Comparison of ENCODE assay signal across 21 mouse cellular contexts in the genomic region with DNA sequence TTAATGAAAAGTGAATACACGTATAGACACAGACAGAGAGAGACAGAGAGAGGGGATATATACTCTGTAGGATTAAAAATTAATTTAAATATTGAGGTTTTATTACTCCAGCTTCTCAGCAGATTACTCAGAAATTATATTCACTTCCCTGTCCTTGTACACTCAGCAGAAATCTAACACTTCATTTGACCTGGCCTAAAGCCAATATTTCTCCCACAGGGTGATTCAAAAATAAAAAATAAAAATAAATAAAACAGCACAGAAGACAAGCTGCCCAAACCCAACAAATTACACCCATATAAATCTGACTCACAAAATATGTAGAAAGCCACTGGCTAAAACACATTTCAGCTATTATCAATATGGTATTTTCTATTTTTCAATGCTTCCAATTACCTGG.
DNase-seq lines count a peak whose midpoint lies in the region; ATAC-seq and TF ChIP-seq lines count a peak whose summit lies in the region.
"Had no signal": no experiment of that assay in that cellular context is flagged by ENCODE, and none has a peak within 500 bp of the region (broad histone marks: within the 10 kb centered on the region; RNA-seq: fewer than 3 reads in every experiment).

No protein-coding gene starts in this region.

- H3K27ac ChIP-seq in kidney, adult 2 months (ENCODE audit: insufficient read depth, low read depth, low read length), result no peak overlapping the region
- no peak overlapping the region for H3K27ac ChIP-seq in lung, postnatal 0 days (ENCODE audit: low read length)
- H3K27ac ChIP-seq in forebrain, embryonic 13.5 days, result no peak overlapping the region
- H3K27ac ChIP-seq: embryonic facial prominence, embryonic 10.5 days; heart, embryonic 10.5 days; hindbrain, embryonic 12.5 days had no signal

- H3K4me1 ChIP-seq in kidney, adult 2 months (ENCODE audit: control insufficient read depth, insufficient read depth, low read length), result no peaks in the 10 kb centered on the region
- H3K4me1 ChIP-seq in lung, postnatal 0 days (ENCODE audit: insufficient read depth, low read depth, low read length), result no peaks in the 10 kb centered on the region
- H3K4me1 ChIP-seq in forebrain, embryonic 13.5 days, result peaks cover 4% of the 10 kb centered on the region; the same call in 1 of the 2 replicates
- H3K4me1 ChIP-seq: embryonic facial prominence, embryonic 10.5 days; hindbrain, embryonic 12.5 days had no signal

- peak; percentile 34 for DNase-seq in adrenal gland, postnatal 10 days
- DNase-seq in adrenal gland, postnatal 4 days (ENCODE audit: low spot score in 2 of 2), result no peak
- peak; percentile 15 for DNase-seq in kidney, adult 2 months
- no peak for DNase-seq in kidney, postnatal 10 days
- DNase-seq in lung, postnatal 25 days (ENCODE audit: low spot score), result peak; percentile 24
- DNase-seq in lung, postnatal 0 days (ENCODE audit: low spot score), result no peak
- DNase-seq: cerebellum, adult 18-20 months; cerebellum, adult 9-11 months; cerebellum, postnatal 36 days; heart, postnatal 10 days; heart, postnatal 4 days had no signal

- 0 out of 2 replicates have a peak, but pooled peaks cover 3% of the 10 kb centered on the region for H3K9me3 ChIP-seq in lung, postnatal 0 days (ENCODE audit: low read length)
- peaks cover 5% of the 10 kb centered on the region; the same call in 1 of the 2 replicates for H3K9me3 ChIP-seq in forebrain, embryonic 13.5 days (replicated peaks)
- H3K9me3 ChIP-seq: heart, embryonic 10.5 days; hindbrain, embryonic 12.5 days had no signal

- peaks cover 5% of the 10 kb centered on the region for H3K79me2 ChIP-seq in myocyte (ENCODE audit: control insufficient read depth, insufficient read depth)

- H3K4me3 ChIP-seq in kidney, adult 2 months (ENCODE audit: insufficient read depth, low read depth, low read length), result no peak overlapping the region
- no peak overlapping the region for H3K4me3 ChIP-seq in lung, postnatal 0 days (ENCODE audit: low read depth, low read length)
- H3K4me3 ChIP-seq in myocyte, result no peak overlapping the region
- no peak overlapping the region for H3K4me3 ChIP-seq in forebrain, embryonic 13.5 days
- H3K4me3 ChIP-seq: embryonic facial prominence, embryonic 10.5 days; heart, embryonic 10.5 days; hindbrain, embryonic 12.5 days had no signal

- no peak for ATAC-seq in lung, postnatal 0 days
- no peak for ATAC-seq in forebrain, embryonic 13.5 days
- ATAC-seq: forebrain, embryonic 14.5 days; hindbrain, embryonic 16.5 days; inflammation-experienced regulatory T-cells, adult 6 months; intestine, postnatal 0 days had no signal

- no peak for TF ChIP-seq CTCF in kidney, adult 2 months (conservative IDR thresholded peaks at IDR 0.05; ENCODE audit: insufficient read depth, insufficient read length, low read depth, low read length)
- TF ChIP-seq CTCF in lung, postnatal 0 days (IDR thresholded peaks at IDR 0.05), result no peak

- H3K9ac ChIP-seq in lung, postnatal 0 days (replicated peaks; ENCODE audit: low read depth), result no peak overlapping the region
- no peak overlapping the region for H3K9ac ChIP-seq in forebrain, embryonic 13.5 days
- H3K9ac ChIP-seq: hindbrain, embryonic 12.5 days had no signal

- WGBS in kidney, adult 2 months, result 100% methylated on average over 1 of the region's 1 CpGs
- 55% methylated on average over 1 of the region's 1 CpGs for WGBS in lung, postnatal 0 days
- WGBS in forebrain, embryonic 13.5 days, result 82% methylated on average over 1 of the region's 1 CpGs

- H3K27me3 ChIP-seq in kidney, adult 2 months (replicated peaks; ENCODE audit: control insufficient read depth, insufficient read depth, low read length), result no peaks in the 10 kb centered on the region
- no peaks in the 10 kb centered on the region for H3K27me3 ChIP-seq in lung, postnatal 0 days (replicated peaks; ENCODE audit: insufficient read depth, low read length)
- no peaks in the 10 kb centered on the region for H3K27me3 ChIP-seq in myocyte (ENCODE audit: control insufficient read depth, insufficient read depth, insufficient read length)
- no peaks in the 10 kb centered on the region for H3K27me3 ChIP-seq in forebrain, embryonic 13.5 days
- H3K27me3 ChIP-seq: CH12.LX; hindbrain, embryonic 12.5 days had no signal

- TF ChIP-seq EP300 in lung, postnatal 0 days (IDR thresholded peaks at IDR 0.05), result no peak

- no peaks in the 10 kb centered on the region for H3K36me3 ChIP-seq in kidney, adult 2 months (ENCODE audit: control insufficient read depth, insufficient read depth, low read length)
- H3K36me3 ChIP-seq in lung, postnatal 0 days (ENCODE audit: insufficient read depth, low read length), result no peaks in the 10 kb centered on the region
- H3K36me3 ChIP-seq in myocyte (ENCODE audit: control insufficient read depth, insufficient read depth), result no peaks in the 10 kb centered on the region
- peaks cover 16% of the 10 kb centered on the region; the same call in 1 of the 2 replicates for H3K36me3 ChIP-seq in forebrain, embryonic 13.5 days (ENCODE audit: poor library complexity, severe bottlenecking)
- H3K36me3 ChIP-seq: heart, embryonic 10.5 days had no signal

- no peak for TF ChIP-seq POLR2A in kidney, adult 2 months (IDR thresholded peaks at IDR 0.05; ENCODE audit: low read depth, low read length)
- no peak for TF ChIP-seq POLR2A in myocyte (IDR thresholded peaks at IDR 0.05; ENCODE audit: insufficient read length, low read depth)

- H3ac ChIP-seq in myocyte (ENCODE audit: control insufficient read depth, insufficient read length), result no peak overlapping the region

- H3K4me2 ChIP-seq in lung, postnatal 0 days (replicated peaks; ENCODE audit: low read depth, low read length), result no peak overlapping the region
- peak overlapping the region; percentile 5 for H3K4me2 ChIP-seq in myocyte (ENCODE audit: low read depth)
- no peak overlapping the region for H3K4me2 ChIP-seq in forebrain, embryonic 13.5 days
- H3K4me2 ChIP-seq: hindbrain, embryonic 12.5 days had no signal

TF ChIP-seq in myocyte, 11 proteins besides CTCF, POLR2A, EP300 and RAD21:
- TF ChIP-seq SRF (IDR thresholded peaks at IDR 0.05; ENCODE audit: control insufficient read depth, insufficient read length, low read depth) (no peak), MYOG (IDR thresholded peaks at IDR 0.05; ENCODE audit: control insufficient read depth in 1 of 3, insufficient read depth in 1 of 3, insufficient read length in 2 of 3, low read depth in 2 of 3) (no peak), TCF3 (IDR thresholded peaks at IDR 0.05; ENCODE audit: insufficient read length, low read depth) (no peak), E2F4 (IDR thresholded peaks at IDR 0.05; ENCODE audit: insufficient read depth) (no peak), REST (IDR thresholded peaks at IDR 0.05; ENCODE audit: insufficient read depth, insufficient read length) (no peak), MAX (IDR thresholded peaks at IDR 0.05; ENCODE audit: low read depth) (no peak), POLR2AphosphoS2 (IDR thresholded peaks at IDR 0.05; ENCODE audit: insufficient read length, low read depth) (no peak), MYOD1 (IDR thresholded peaks at IDR 0.05; ENCODE audit: control insufficient read depth in 1 of 3, insufficient read length in 2 of 3, low read depth in 2 of 3) (no peak), USF1 (IDR thresholded peaks at IDR 0.05; ENCODE audit: low read depth) (no peak), CEBPB (IDR thresholded peaks at IDR 0.05; ENCODE audit: insufficient read depth, poor library complexity, severe bottlenecking) (no peak), TCF12 (IDR thresholded peaks at IDR 0.05; ENCODE audit: insufficient read depth, poor library complexity, severe bottlenecking) (no peak)

Comparison
In these comparisons a context has a peak if more than half of its experiments do, and no peak if none do; other contexts are left out.
1. DNase-seq: peak in adrenal gland, postnatal 10 days (single experiment), kidney, adult 2 months (single experiment) and lung, postnatal 25 days (single experiment); none in adrenal gland, postnatal 4 days (0 of 2), kidney, postnatal 10 days (single experiment) and lung, postnatal 0 days (single experiment).